Mouse (Mus musculus) midbrain, postnatal 0 days (tissue): ENCODE results near the gene Il17rd. TPM values are rescaled to one million over a fixed set of nuclear protein-coding genes. Genes with fewer than 3 reads are reported as not detected.
A peak's percentile ranks its signal among the peaks of the same experiment; 100 is the strongest.

Experiments
- ATAC-seq: fragments of 200-750 bp; cut with Nextera tagmentation; 2 replicates; pipeline ENCODE4 v1.8.0; 2017; ENCODE audit warnings: moderate number of reproducible peaks, mild to moderate bottlenecking, moderate TSS enrichment, moderate library complexity; ENCODE audit not compliant: low FRiP score
- DNase-seq: peaks from one replicate; pipeline ENCODE4 v3.0.0-alpha.2; 2015; ENCODE audit warnings: low spot score
- H3K27ac ChIP-seq: fragments of 300-500 bp; sonication (generic); 2 replicates; pipeline ENCODE4 v1.5.1; 2014; ENCODE audit warnings: low read depth, mild to moderate bottlenecking, low read length, mixed read lengths
- H3K27me3 ChIP-seq: fragments of 300-500 bp; sonication (generic); 2 replicates; pipeline ENCODE4 v1.6.1; 2014; ENCODE audit warnings: low read length, control low read depth, mixed read lengths; ENCODE audit not compliant: insufficient read depth
- H3K36me3 ChIP-seq: fragments of 300-500 bp; sonication (generic); 2 replicates; pipeline ENCODE4 v1.6.1; 2014; ENCODE audit warnings: low read length, control low read depth, mixed read lengths; ENCODE audit not compliant: insufficient read depth
- H3K4me1 ChIP-seq: fragments of 300-500 bp; sonication (generic); 2 replicates; pipeline ENCODE4 v1.6.1; 2014; ENCODE audit warnings: mild to moderate bottlenecking, control low read depth, antibody characterized with exemption, low read length, mixed read lengths; ENCODE audit not compliant: insufficient read depth
- H3K4me2 ChIP-seq: fragments of 300-500 bp; sonication (generic); 2 replicates; pipeline ENCODE4 v1.6.1; 2014; ENCODE audit warnings: low read depth, mild to moderate bottlenecking, low read length, mixed read lengths; ENCODE audit not compliant: poor library complexity, severe bottlenecking
- H3K4me3 ChIP-seq: fragments of 300-500 bp; sonication (generic); 2 replicates; pipeline ENCODE4 v1.5.1; 2014; ENCODE audit warnings: low read depth, mild to moderate bottlenecking, low read length, moderate library complexity
- H3K9ac ChIP-seq: fragments of 300-500 bp; sonication (generic); replicated peaks from 2 replicates; pipeline ENCODE4 v1.6.1; 2014; ENCODE audit warnings: mild to moderate bottlenecking, low read length, moderate library complexity, mixed read lengths; ENCODE audit not compliant: poor library complexity, severe bottlenecking
- H3K9me3 ChIP-seq: fragments of 300-500 bp; sonication (generic); 2 replicates; pipeline ENCODE4 v1.6.1; 2016; ENCODE audit warnings: low read length, control low read depth
- CTCF ChIP-seq: IDR thresholded peaks from 2 replicates; pipeline ENCODE4 v1.5.1; 2016; ENCODE audit warnings: antibody characterized with exemption, mild to moderate bottlenecking
- WGBS: fragments of 180-500 bp; shearing (Covaris S2); extraction: QIAGEN DNeasy Blood & Tissue Kit; methylation state at CpG from one replicate; pipeline ENCODE4 v1.1.7; 2014; 5-methylcytosine and 5-hydroxymethylcytosine counted together
- polyA plus RNA-seq: library from polyadenylated mRNA; unstranded; fragments of >200 nt; fragmentation: Nextera tagmentation; extraction: Ambion mirVana; gene quantifications from 2 replicates; pipeline ENCODE4 v1.2.1, GENCODE M21; 2015
- total RNA-seq: library from RNA; depleted of rRNA; stranded (reverse); fragments of >200 nt; gene quantifications from 2 replicates; pipeline ENCODE4 v1.2.3, GENCODE M21; 2014

Gene Il17rd
- total and polyA plus RNA-seq, 2 experiments from 2014 or later, result 1.5 to 9.1 TPM

DNA sequence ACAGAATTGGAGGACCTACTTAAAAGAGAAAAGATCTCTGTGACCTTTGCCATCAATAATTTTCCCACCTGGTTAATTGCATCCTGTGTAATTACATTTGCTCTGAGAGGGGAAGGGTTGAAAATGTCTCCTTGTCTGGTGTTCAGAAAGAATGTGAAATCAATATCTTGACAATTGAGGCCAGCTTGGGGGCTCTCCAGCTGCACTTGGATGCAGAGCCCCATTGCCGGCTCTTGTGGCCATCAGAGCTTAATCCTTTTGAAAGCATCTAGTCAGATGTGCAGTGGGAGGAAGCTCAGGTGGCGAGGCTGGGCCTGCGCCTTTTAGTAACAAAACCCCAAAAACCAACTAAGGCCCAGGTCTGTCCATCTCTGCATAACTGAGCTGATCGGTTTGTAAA, 47.3 kb downstream of the Il17rd start:
- H3K36me3 ChIP-seq, result 0 out of 2 replicates have a peak, but pooled peaks cover 4% of the 10 kb centered on the region
- ATAC-seq (no peak), DNase-seq (no peak)
- H3K27me3 ChIP-seq, result no peaks in the 10 kb centered on the region
- no peak overlapping the region for H3K4me2 ChIP-seq
- WGBS, result 69% methylated on average over 4 of the region's 4 CpGs
- H3K4me3 ChIP-seq, result no peak overlapping the region
- no peaks in the 10 kb centered on the region for H3K9me3 ChIP-seq
- TF ChIP-seq CTCF, result no peak
- H3K4me1 ChIP-seq, result no peaks in the 10 kb centered on the region
- no peak overlapping the region for H3K9ac ChIP-seq
- H3K27ac ChIP-seq, result no peak overlapping the region

DNA sequence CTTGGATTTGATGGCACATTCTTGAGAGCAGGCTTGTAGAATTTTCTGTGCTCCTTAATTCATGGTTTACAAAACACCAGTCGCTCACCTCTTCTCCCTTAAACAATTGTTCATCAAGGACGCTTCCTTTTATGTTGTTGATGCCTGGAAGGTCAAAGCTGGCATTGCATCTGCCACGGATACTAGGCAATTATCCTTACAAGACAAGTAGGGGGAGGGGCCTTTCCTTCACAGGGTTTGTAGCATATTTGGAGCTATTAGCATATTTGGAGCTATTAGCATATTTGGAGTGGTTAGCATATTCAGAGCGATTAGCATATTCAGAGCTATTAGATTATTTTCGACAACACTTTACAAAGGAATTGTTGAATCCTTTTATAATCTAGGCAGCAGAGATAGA, 55.5 kb downstream of the Il17rd start:
- H3K4me3 ChIP-seq, result no peak overlapping the region
- no peak for ATAC-seq
- H3K4me2 ChIP-seq, result no peak overlapping the region
- 61% methylated on average over 5 of the region's 5 CpGs for WGBS
- H3K27me3 ChIP-seq, result no peaks in the 10 kb centered on the region
- TF ChIP-seq CTCF, result no peak
- DNase-seq, result no peak
- no peak overlapping the region for H3K9ac ChIP-seq
- no peaks in the 10 kb centered on the region for H3K36me3 ChIP-seq
- no peaks in the 10 kb centered on the region for H3K9me3 ChIP-seq
- no peaks in the 10 kb centered on the region for H3K4me1 ChIP-seq
- no peak overlapping the region for H3K27ac ChIP-seq

DNA sequence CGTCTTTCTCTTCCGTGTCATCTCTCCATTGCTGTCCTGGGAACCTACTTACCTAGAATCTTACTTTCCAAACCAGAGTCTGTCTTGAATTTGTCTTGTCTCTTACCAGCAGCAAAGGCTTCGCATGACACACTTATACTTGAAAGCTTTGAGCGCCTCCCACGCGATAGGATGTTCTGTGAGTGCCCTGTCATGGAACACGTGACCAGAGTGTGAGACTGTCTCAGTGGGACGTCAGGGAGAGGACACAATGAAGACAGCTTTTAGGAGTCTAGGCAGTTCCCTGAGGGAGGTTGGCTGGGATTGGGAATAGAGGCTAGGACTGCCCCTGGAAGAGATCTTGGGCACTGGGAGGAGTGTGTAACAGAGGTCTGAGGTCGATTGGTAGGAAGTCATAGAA, 57.4 kb downstream of the Il17rd start:
- 66% methylated on average over 9 of the region's 9 CpGs for WGBS
- peaks cover 4% of the 10 kb centered on the region; the same call in 1 of the 2 replicates for H3K36me3 ChIP-seq
- no peaks in the 10 kb centered on the region for H3K9me3 ChIP-seq
- H3K4me1 ChIP-seq, result no peaks in the 10 kb centered on the region
- DNase-seq, result no peak
- H3K4me2 ChIP-seq, result no peak overlapping the region
- no peak overlapping the region for H3K27ac ChIP-seq
- no peak overlapping the region for H3K9ac ChIP-seq
- H3K4me3 ChIP-seq, result no peak overlapping the region
- ATAC-seq, result no peak
- no peak for TF ChIP-seq CTCF
- H3K27me3 ChIP-seq, result no peaks in the 10 kb centered on the region

DNA sequence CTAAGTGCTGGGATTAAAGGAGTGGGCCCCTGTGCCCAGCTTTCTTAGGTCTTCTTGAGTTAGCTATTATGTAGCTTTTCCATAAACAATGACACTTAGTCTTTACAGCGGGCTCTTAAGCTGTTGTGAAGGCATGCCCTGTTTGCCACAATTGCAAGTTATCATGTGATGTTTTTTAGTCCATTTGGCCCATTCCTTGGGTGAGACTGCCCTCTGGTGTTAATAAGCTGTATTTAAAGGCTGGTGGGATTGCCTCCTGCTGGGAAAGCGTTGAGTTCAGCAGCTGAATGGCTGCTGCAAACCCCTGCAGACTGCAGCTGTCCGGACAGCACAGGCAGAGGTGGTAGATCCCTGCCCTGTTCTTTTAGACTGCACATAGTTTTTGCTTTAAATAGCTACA, 58.0 kb downstream of the Il17rd start:
- Histone ChIP-seq H3K4me1 (no peaks in the 10 kb centered on the region), H3K27me3 (no peaks in the 10 kb centered on the region), H3K4me2 (no peak overlapping the region), H3K9ac (no peak overlapping the region), H3K36me3 (peaks cover 8% of the 10 kb centered on the region; the same call in 1 of the 2 replicates), H3K9me3 (no peaks in the 10 kb centered on the region), H3K4me3 (no peak overlapping the region), H3K27ac (no peak overlapping the region)
- TF ChIP-seq CTCF, result peak; percentile 96
- peak; percentile 91 for DNase-seq
- ATAC-seq, result no peak
- 2% methylated on average over 3 of the region's 3 CpGs for WGBS

DNA sequence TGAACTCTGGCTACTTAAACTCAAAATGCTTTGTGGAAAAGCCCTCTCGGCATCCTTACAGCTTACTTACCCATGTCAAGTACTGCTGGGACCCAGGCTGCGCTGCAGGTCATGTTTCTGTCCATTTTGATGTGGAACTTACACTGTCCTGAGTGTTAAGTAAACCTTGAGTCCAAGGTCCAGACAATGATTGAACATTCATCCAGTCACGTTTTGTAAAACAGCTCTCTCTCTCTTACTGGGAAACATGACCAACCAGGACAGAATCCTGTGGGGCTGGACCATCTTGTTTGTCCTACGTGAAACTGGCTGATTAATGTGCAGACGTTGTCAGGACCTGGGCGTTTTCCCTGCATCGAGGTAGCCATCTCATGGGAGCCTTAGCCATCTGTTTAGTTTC, 63.0 kb downstream of the Il17rd start:
- Histone ChIP-seq H3K4me1 (no peaks in the 10 kb centered on the region), H3K27ac (no peak overlapping the region), H3K9ac (no peak overlapping the region), H3K4me2 (no peak overlapping the region), H3K36me3 (peaks cover 8% of the 10 kb centered on the region; the same call in 1 of the 2 replicates), H3K4me3 (no peak overlapping the region), H3K27me3 (no peaks in the 10 kb centered on the region), H3K9me3 (no peaks in the 10 kb centered on the region)
- no peak for TF ChIP-seq CTCF
- WGBS, result 72% methylated on average over 7 of the region's 7 CpGs
- DNase-seq (no peak), ATAC-seq (no peak)

DNA sequence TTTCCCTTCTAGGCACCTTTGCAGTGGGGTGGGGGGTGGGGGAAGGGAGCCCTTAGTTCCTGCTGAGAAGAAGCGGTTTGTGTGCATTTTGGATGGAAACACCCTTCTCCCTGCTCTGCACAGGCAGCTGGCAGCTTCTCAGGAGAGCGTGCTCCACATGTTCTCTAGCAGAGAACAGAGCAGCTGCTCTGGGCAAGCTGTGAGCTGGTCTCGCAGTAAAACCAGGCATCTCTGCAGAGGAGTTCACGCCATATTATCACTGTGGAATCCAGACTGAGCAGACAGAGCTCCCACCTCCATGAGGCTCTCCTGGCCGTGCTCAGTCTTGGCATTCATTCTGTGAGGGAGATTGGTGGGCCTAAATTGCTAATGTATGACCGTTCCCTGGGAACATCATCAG, 64.0 kb downstream of the Il17rd start:
- peaks cover 8% of the 10 kb centered on the region; the same call in 1 of the 2 replicates for H3K36me3 ChIP-seq
- DNase-seq (peak; percentile 45), ATAC-seq (no peak)
- no peak for TF ChIP-seq CTCF
- no peak overlapping the region for H3K27ac ChIP-seq
- no peak overlapping the region for H3K4me3 ChIP-seq
- no peaks in the 10 kb centered on the region for H3K4me1 ChIP-seq
- H3K9ac ChIP-seq, result no peak overlapping the region
- no peaks in the 10 kb centered on the region for H3K9me3 ChIP-seq
- H3K27me3 ChIP-seq, result no peaks in the 10 kb centered on the region
- 58% methylated on average over 6 of the region's 6 CpGs for WGBS
- H3K4me2 ChIP-seq, result no peak overlapping the region
